Mouse (Mus musculus): Measurements from ENCODE around the gene Aplnr.

DNA sequence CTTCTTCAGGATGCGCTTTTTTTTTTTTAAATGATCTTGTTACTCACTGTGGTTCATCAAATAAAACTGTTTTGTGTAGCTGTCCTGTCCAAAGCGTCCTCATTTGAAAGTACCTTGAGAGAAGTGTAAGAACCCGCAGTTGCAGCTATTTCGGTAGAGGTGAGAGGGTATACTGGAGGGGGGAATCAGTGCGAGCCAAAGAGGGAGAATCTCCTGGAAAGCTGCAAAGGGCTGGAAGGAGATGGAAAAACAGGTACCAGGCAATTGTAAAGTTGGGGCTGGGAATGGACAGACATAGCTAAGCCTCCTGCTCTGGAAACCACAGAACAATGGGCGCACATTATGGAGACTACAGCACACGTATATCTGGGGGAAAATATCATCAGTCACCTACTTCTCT lies 3.8 kb downstream of the Aplnr start:
- no peak for TF ChIP-seq CTCF (IDR thresholded peaks at IDR 0.05)
- TF ChIP-seq EP300 (IDR thresholded peaks at IDR 0.05) = no peak

All from lung, postnatal 0 days (tissue).